Mouse (Mus musculus): Measurements from ENCODE around the gene 4930455H04Rik.

GRCm38 (mm10) chr3:116933158-116933557, 34.9 kb upstream of the 4930455H04Rik start:
- no peak for TF ChIP-seq CTCF (IDR thresholded peaks at IDR 0.05; ENCODE audit: extremely low read depth, insufficient read depth, insufficient read length, insufficient replicate concordance)
- no peak for TF ChIP-seq POLR2A (IDR thresholded peaks at IDR 0.05; ENCODE audit: low read depth, low read length)

Data from spleen, adult 2 months (tissue).